Mouse (Mus musculus): ENCODE results near the gene Cxcl16.
"Not testable (repeated sequence)": the region's sequence is repeated elsewhere in the genome, so short reads cannot be mapped to it uniquely, and the experiment has no call there.

The Cxcl16 gene

GRCm38 (mm10) chr11:70459601-70460101, at the start of gene Cxcl16:
Gene Cxcl16 (minus strand): TSS chr11:70459984.
- DNase-seq: peak; percentile 63 to 76

DNA sequence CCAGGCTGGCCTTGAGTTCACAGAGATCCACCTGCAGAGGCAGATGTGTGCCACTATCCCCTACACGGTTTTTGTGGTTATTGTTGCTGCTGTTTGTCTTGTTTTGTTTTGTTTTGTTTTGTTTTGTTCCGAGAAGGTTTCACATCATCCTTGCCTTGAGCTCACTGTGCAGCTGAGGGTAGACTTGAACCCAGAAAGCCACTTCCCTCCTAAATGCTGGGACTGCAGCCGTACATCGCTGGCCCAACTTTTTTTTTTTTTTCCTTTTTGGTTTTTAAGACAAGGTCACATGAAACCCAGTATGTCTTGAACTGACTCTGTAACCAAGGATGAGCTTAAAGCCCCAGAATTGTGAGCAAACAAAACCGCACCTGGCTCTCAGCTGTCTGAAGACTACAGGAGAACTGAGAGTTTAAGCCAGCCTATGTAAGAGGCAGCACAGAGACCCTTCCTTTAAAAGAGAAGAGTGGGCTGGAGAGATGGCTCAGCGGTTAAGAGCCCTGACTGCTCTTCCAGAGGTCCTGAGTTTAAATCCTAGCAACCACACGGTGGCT, 47.3 kb upstream of the Cxcl16 start:
- no peak for DNase-seq

DNA sequence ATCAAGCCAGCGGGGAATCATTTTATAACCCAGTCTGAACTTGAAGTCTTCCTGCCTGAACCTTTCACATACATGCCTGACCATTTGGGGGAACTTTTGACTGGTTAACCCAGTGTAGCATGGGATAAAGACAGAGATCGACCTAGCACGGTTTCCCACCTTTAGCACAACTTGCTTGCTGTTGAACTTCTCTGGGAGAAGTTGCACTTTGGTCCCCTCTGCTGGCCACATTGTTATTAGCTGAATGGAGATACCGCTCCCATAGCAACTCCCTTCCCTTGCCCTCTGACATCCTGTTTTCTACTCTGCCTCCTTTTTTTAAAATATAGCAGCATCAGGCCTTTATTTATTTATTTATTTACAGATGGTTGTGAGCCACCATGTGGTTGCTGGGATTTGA, 46.6 kb upstream of the Cxcl16 start:
- peak; percentile 78 to 90 for DNase-seq

- DNase-seq: no peak
Measured at GRCm38 (mm10) chr11:70504970-70505369, 45.2 kb upstream of the Cxcl16 start, which contains the start of gene Tm4sf5. Gene Tm4sf5 (plus strand): TSS chr11:70505244.

DNA sequence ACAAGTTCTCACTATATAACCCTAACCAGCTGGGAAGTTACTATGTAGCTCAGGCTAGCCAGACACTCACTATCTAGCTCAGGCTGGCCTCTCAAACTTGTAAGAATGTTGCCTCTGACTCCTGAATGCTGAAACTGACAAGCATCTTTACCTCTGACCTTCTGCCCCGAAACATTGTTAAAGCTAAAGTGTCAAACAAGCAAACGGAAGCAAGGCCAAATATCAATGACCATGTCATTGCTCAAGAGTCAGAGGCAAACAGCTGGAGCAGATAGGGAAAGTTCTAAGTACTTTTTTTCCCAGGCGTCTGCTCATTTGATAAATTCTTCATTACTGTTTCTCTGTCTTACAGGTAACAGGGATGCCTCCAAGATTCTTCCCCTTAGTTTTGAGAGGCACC, 42.2 kb upstream of the Cxcl16 start:
- no peak for DNase-seq

- DNase-seq: no peak
Measured at GRCm38 (mm10) chr11:70500476-70500812, 40.7 kb upstream of the Cxcl16 start.

GRCm38 (mm10) chr11:70499566-70500475, 40.0 kb upstream of the Cxcl16 start:
- DNase-seq: peak; percentile 63 to 66

DNA sequence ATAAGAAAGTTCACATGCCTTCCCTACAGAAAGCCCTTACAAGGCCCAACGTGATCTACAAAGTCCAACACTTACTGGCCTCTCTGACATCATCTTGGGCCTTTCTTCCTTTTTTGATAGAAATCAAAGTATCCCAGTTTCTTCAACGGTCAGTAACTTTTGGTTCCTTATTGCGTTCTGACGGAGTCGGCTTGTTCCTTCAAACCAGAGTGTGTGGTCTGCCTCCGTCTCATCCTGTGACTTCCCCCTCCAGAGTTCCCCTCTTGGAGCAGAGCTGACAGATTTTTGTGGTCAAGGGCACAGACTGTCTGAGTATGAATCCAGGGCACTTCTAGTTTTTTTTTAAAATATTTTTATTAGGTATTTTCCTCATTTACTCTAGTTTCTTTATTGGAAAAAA, 29.9 kb upstream of the Cxcl16 start:
- DNase-seq: no peak

DNA sequence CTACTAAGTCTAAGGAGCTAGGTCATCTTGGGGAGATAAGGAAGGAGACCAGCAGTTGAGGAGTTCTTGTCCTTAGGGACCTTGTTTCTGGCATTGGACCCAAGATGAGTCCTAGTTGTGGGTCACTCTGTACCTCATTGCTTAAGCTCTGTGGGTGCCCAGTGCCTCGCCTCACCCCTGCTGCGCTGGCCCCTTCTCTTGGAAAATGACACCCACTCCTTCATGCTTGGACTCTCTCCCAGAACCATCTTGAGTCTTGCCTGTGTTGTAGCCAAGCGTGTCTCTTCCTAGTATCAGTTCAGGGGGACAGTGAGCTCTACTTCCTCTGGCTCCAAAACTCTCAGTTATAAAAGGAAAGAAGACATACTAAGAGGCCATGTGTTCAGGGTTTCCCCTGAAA, 29.4 kb upstream of the Cxcl16 start:
- DNase-seq: no peak

GRCm38 (mm10) chr11:70487816-70488215, 28.0 kb upstream of the Cxcl16 start:
- DNase-seq: no peak

GRCm38 (mm10) chr11:70485498-70485897, 25.7 kb upstream of the Cxcl16 start:
- peak; percentile 35 to 42 for DNase-seq

DNA sequence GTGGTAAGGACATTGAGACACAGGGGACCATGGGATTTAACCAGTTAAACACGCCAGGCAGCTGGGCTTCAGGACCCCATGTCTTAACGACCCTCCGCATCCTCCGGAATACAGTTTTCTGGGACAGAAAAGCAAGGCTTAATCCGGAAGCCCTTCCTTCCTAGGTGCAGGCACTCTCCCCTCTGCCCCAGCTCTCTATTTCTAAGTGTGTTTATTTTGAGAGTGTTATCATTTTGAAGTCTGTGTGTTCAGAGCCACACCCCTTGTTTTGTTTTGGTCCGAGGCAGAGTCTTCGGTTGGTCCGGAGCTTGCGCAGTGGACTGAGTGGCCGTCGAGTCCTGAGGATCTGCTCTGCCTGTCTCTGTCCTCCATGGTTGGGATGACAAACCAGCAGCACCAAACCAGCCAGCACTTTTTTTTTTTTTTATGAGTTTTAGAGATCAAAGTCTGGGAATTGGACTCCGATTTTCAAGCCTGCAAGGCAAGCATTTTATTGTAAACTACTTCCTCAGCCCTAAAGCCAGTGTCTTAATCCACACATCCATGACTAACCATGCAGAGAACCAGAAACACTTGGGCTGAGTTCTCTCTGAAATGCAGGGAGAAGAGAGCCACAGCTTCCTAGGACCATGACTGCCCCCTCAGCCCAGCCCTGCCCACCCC, 15.2 kb upstream of the Cxcl16 start:
- peak; percentile 71 to 77 for DNase-seq

DNA sequence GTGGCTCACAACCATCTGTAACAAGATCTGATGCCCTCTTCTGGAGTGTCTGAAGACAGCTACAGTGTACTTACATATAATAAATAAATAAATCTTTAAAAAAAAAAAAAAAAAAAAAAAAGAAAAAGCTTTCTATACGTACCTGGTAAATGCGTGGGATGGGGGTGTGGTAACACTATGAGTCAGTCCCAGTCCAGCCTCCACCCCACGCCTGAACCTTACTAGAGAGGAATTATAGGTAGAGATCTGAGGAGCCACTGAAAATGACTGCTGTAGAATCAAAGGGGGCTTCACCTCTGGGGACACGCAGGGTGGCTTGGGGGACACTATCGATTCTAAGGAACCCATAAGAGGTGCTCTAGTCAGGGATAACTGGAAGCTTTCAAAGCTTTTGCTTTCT, 13.5 kb upstream of the Cxcl16 start:
- not testable (repeated sequence) for DNase-seq

- DNase-seq: peak; percentile 71 to 81
Measured at GRCm38 (mm10) chr11:70472716-70473115, 12.9 kb upstream of the Cxcl16 start.

DNA sequence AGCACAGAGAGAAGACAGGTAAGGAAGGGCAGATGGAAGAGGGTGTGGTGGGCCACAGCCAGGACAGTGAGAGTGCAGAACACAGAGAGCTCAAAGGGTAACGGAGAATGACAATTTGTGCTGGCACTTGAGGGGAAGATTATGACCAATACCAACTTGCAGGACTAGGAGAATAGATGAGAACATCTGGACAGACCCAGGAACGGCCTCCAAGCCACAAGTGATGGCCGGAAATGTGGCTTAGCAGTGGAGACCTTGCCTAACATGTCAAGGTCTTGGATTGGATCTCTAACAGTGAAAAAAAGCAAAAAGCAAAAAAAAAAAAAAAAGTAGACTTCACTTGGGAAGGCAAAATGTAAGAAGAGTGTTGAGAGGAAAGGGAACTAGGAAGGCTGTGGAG, 10.0 kb upstream of the Cxcl16 start:
- no peak for DNase-seq

- no peak for DNase-seq
Measured at GRCm38 (mm10) chr11:70467902-70468619, 8.3 kb upstream of the Cxcl16 start.

- peak; percentile 34 to 76 for DNase-seq
Measured at GRCm38 (mm10) chr11:70465824-70466223, 6.0 kb upstream of the Cxcl16 start.

- DNase-seq: no peak
Measured at GRCm38 (mm10) chr11:70465211-70465610, 5.4 kb upstream of the Cxcl16 start.

- DNase-seq: no peak
Measured at GRCm38 (mm10) chr11:70463970-70464369, 4.2 kb upstream of the Cxcl16 start.

DNA sequence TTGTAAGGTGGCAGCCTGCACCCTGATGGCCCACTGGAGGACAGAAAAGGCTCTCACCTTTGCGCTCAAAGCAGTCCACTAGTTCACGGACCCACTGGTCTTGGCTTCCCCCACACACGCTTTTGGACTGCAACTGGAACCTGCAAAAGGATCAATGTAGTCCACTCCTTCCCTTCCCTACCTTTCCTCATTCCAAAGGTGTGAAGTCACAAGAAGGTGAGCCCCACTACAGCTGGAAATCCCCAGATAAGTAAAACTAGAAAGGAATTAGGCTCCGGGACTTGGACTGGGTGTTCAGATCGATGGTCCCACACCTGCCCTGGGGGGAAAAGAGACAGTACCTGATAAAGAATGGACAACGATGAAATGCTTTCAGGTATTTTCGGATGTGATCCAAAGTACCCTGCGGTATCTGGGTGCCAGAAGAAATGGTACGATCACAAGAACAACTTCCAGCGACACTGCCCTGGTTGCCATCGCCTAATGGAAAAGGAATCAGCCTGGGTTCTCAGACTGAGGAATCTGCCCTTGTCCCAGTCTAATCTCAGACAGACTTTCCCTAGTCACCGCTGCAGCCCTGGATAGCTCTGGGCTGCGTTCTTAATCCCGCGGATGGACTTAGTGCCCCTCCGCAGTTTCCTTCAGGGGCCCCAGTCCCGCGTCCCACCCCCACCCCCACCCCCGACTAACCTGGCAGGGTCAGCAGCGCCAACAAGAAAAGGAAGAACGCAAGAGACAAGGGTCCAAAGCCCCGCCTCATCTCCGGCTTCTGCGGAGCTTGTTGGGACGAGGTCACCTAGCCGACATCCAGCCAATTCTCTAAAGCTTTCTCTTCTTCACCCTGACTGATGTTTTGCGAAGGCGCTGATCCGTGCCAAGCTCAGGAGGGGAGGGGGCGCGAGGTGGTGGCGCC, 840 bp downstream of the Cxcl16 start, which contains the start of gene Zmynd15:
Zmynd15 (plus strand) TSS at position 746 of the 913 bp plus-strand sequence.
- peak in 1 of 2 experiments; percentile 29 for DNase-seq

DNA sequence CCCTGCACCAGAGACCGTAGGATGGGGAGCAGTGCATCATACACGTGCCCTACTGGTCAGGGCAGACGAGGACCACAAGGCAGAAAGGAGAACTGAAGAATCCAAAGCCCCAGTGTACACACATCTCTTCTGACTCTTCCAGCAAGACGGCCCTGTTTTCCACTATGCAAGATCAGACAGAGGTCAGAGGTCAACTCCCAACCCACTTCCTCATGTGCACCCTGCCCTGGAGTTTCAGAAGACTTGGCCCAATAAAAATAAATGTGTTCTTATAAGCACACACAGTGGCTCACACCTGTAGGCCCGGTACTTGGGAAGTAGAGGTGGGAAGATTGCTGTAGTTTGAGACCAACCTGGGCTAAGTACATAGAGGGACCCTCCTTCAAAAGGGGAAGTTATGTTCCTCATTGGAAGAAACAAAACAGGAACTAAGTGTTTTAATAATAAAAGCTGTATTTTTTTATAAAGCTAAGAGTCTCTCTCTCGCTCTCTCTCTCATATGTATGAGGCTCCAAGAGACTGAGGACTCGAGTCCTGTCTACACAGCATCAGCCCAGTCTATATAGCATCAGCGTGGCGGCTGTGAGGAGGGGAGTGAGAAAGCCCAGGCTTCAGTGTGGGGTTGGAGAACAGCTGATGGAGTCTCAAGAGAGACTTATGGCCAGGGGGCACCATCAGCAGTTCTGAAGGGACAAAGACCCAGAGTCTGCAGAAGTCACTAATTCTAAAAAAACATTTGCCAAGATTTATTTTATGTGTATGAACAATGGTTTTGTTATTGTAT, 6.3 kb downstream of the Cxcl16 start:
- DNase-seq: peak in 1 of 2 experiments; percentile 33

Measured in kidney, postnatal 36 days (tissue).